Mouse (Mus musculus) lung, postnatal 0 days (tissue): ENCODE measurements around the gene Slc22a18. TPM values are rescaled to one million over a fixed set of nuclear protein-coding genes. Genes with fewer than 3 reads are reported as not detected.

Source experiments
- ATAC-seq: fragments of 200-750 bp; cut with Nextera tagmentation; 2 replicates; pipeline ENCODE4 v1.8.0; 2017; ENCODE audit warnings: moderate library complexity
- DNase-seq: peaks from one replicate; pipeline ENCODE4 v3.0.0-alpha.2; 2016; ENCODE audit warnings: low spot score
- H3K27ac ChIP-seq: fragments of 300-500 bp; sonication (generic); 2 replicates; pipeline ENCODE4 v1.5.1; 2014; ENCODE audit warnings: antibody characterized with exemption, mild to moderate bottlenecking, low read length, mixed read lengths
- H3K27me3 ChIP-seq: fragments of 300-500 bp; sonication (generic); replicated peaks from 2 replicates; pipeline ENCODE4 v1.6.1; 2014; ENCODE audit warnings: low read length, mixed read lengths; ENCODE audit not compliant: insufficient read depth
- H3K36me3 ChIP-seq: fragments of 300-500 bp; sonication (generic); 2 replicates; pipeline ENCODE4 v1.6.1; 2014; ENCODE audit warnings: low read length, mixed read lengths; ENCODE audit not compliant: insufficient read depth
- H3K4me1 ChIP-seq: fragments of 300-500 bp; sonication (generic); 2 replicates; pipeline ENCODE4 v1.6.1; 2014; ENCODE audit warnings: antibody characterized with exemption, low read depth, low read length, mixed read lengths; ENCODE audit not compliant: insufficient read depth
- H3K4me2 ChIP-seq: fragments of 300-500 bp; sonication (generic); replicated peaks from 2 replicates; pipeline ENCODE4 v1.6.1; 2014; ENCODE audit warnings: low read depth, mild to moderate bottlenecking, low read length, moderate library complexity, mixed read lengths
- H3K4me3 ChIP-seq: fragments of 300-500 bp; sonication (generic); 2 replicates; pipeline ENCODE4 v1.5.1; 2014; ENCODE audit warnings: low read depth, low read length
- H3K9ac ChIP-seq: fragments of 300-500 bp; sonication (generic); replicated peaks from 2 replicates; pipeline ENCODE4 v1.6.1; 2014; ENCODE audit warnings: low read depth, mild to moderate bottlenecking
- H3K9me3 ChIP-seq: fragments of 300-500 bp; sonication (generic); 2 replicates; pipeline ENCODE4 v1.6.1; 2016; ENCODE audit warnings: low read length, mixed read lengths
- CTCF ChIP-seq: IDR thresholded peaks from 2 replicates; pipeline ENCODE4 v1.5.1; 2016; ENCODE audit warnings: antibody characterized with exemption, mild to moderate bottlenecking
- EP300 ChIP-seq: IDR thresholded peaks from 2 replicates; pipeline ENCODE4 v1.6.1; 2016; ENCODE audit warnings: antibody characterized with exemption, mild to moderate bottlenecking, control low read depth
- WGBS: fragments of 180-500 bp; shearing (Covaris S2); extraction: QIAGEN DNeasy Blood & Tissue Kit; methylation state at CpG from one replicate; pipeline ENCODE4 v1.1.7; 2014; 5-methylcytosine and 5-hydroxymethylcytosine counted together
- polyA plus RNA-seq: library from polyadenylated mRNA; unstranded; fragments of >200 nt; fragmentation: Nextera tagmentation; extraction: Ambion mirVana; gene quantifications from 2 replicates; pipeline ENCODE4 v1.2.1, GENCODE M21; 2015

Slc22a18 gene
- polyA plus RNA-seq, 1 experiment from 2014 or later: 4.4 TPM

DNA sequence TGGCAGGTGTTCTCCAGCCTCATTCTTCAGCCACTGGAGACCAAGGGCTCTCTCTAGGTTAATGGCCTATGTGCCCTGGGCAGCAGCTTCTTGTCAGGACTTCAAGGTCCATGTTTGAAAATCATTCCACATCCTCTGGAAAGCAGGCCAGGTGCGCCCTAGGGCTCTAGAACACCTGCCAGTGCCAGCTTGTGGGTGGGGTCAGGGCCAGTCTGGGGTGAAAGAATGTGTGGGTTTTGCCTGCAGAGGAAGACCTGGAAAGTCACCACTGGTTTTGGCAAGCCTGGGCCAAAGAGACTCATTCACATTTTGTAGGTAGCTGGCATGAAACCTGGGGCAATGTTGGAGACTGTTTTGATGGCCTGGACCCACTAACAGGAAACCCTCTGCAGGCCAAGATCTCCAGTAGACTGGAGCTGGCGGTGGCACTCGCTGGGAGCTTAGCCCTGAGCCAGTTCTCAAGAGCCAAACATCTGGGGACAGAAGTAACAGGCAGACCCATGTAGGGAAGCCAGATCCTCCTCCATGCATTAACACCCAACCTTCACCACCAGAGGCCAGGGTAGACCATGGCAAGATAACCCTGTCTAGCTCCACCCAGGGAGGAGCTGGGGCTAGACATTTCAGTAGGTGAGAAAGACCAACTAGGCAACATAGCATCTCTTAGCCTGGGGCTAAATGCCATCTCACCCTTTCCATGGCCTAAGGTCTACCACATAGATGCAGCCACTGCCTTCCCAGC, 37.2 kb downstream of the Slc22a18 start:
- WGBS: 80% methylated on average over 3 of the region's 3 CpGs
- Histone ChIP-seq H3K4me3 (no peak overlapping the region), H3K4me2 (no peak overlapping the region), H3K36me3 (peaks cover 18% of the 10 kb centered on the region; the same call in 1 of the 2 replicates), H3K9me3 (no peaks in the 10 kb centered on the region), H3K27me3 (no peaks in the 10 kb centered on the region), H3K4me1 (no peaks in the 10 kb centered on the region), H3K9ac (no peak overlapping the region), H3K27ac (no peak overlapping the region)
- ATAC-seq (no peak), DNase-seq (no peak)
- TF ChIP-seq EP300 (no peak), CTCF (no peak)

DNA sequence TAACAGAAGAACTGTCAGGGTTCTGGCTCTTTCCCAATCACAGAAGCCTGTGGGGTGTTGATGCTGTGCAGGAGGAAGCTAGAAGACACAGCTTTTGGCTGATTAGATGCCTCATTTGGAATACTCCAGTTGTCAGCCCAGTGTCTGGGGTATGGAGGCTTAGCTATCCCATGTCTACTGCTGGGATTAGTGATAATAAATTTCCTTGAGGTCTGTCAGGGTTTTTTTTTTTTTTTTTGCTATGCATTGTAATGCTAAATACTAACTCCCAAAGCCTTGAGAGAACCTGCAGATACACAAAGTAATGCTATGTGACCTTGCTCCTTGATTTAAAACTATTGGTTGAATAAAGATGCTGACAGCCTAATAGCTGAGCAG, 37.8 kb downstream of the Slc22a18 start:
- peaks cover 18% of the 10 kb centered on the region; the same call in 1 of the 2 replicates for H3K36me3 ChIP-seq
- no peak for ATAC-seq

GRCm38 (mm10) chr7:143513763-143514415, 40.4 kb downstream of the Slc22a18 start:
- Histone ChIP-seq H3K9me3 (no peaks in the 10 kb centered on the region), H3K36me3 (peaks cover 39% of the 10 kb centered on the region; the same call in 1 of the 2 replicates), H3K4me1 (no peaks in the 10 kb centered on the region), H3K4me2 (no peak overlapping the region), H3K9ac (no peak overlapping the region), H3K4me3 (no peak overlapping the region), H3K27me3 (no peaks in the 10 kb centered on the region), H3K27ac (no peak overlapping the region)
- DNase-seq (no peak), ATAC-seq (no peak)
- 79% methylated on average over 10 of the region's 10 CpGs for WGBS
- TF ChIP-seq CTCF: no peak

More for the DNA sequence above, 37.8 kb downstream of the Slc22a18 start:
- Histone ChIP-seq H3K4me2 (no peak overlapping the region), H3K4me1 (no peaks in the 10 kb centered on the region), H3K9me3 (no peaks in the 10 kb centered on the region), H3K4me3 (no peak overlapping the region), H3K27me3 (no peaks in the 10 kb centered on the region), H3K27ac (no peak overlapping the region), H3K9ac (no peak overlapping the region)
- TF ChIP-seq CTCF (no peak), EP300 (no peak)
- DNase-seq: no peak

DNA sequence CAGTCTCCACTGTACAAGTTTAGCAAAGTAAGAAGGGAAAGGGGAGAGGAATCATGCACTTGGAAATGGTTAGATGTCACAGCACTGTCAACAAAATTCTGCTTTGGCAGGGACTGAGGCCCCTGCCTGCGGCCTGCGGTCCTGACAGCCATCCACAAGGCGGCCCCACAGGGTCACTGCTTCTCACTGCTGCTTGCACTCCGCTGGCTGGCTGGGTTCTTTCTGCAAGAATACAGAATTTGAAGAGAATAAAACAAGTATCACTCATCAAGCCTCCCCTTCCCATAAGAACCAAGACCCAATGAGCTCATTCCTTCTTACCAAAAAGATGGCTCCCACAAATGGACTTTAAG, 40.9 kb downstream of the Slc22a18 start:
- WGBS: 97% methylated on average over 4 of the region's 4 CpGs
- ATAC-seq: no peak

DNA sequence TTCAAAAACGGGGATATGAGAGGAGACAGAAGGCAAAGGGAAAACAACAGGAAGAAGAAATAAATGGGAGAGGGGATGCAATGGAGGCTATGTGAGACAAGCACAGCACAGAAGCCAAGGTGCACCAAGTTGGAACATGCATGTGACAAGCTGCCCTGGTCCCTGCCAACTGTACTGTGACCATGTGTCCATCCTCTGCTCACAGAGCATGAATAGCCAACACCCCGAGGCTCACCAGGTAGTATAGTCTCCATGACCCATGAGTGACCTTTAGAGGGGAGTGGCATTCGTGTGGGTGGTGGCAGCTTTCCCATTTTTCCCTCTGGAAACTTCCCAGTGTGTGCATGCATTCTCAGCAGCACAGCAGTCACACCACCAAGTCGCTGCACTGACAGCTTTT, 45.8 kb downstream of the Slc22a18 start:
- no peaks in the 10 kb centered on the region for H3K4me1 ChIP-seq
- H3K9me3 ChIP-seq: no peaks in the 10 kb centered on the region
- TF ChIP-seq CTCF (no peak), EP300 (no peak)
- ATAC-seq: no peak
- no peak overlapping the region for H3K9ac ChIP-seq
- WGBS: 71% methylated on average over 4 of the region's 4 CpGs
- DNase-seq: no peak
- peaks cover 63% of the 10 kb centered on the region; the same call in 1 of the 2 replicates for H3K36me3 ChIP-seq
- H3K4me3 ChIP-seq: no peak overlapping the region
- no peaks in the 10 kb centered on the region for H3K27me3 ChIP-seq
- H3K4me2 ChIP-seq: no peak overlapping the region
- H3K27ac ChIP-seq: no peak overlapping the region

More for the DNA sequence above, 40.9 kb downstream of the Slc22a18 start:
- no peak overlapping the region for H3K4me3 ChIP-seq
- H3K4me1 ChIP-seq: no peaks in the 10 kb centered on the region
- H3K9me3 ChIP-seq: no peaks in the 10 kb centered on the region
- H3K36me3 ChIP-seq: peaks cover 44% of the 10 kb centered on the region; the same call in 1 of the 2 replicates
- no peak for DNase-seq
- H3K27me3 ChIP-seq: no peaks in the 10 kb centered on the region
- no peak overlapping the region for H3K9ac ChIP-seq
- no peak overlapping the region for H3K27ac ChIP-seq
- no peak overlapping the region for H3K4me2 ChIP-seq
- TF ChIP-seq EP300 (no peak), CTCF (no peak)

GRCm38 (mm10) chr7:143532410-143532809, 58.9 kb downstream of the Slc22a18 start:
- Histone ChIP-seq H3K9me3 (no peaks in the 10 kb centered on the region), H3K4me2 (no peak overlapping the region), H3K27ac (no peak overlapping the region), H3K36me3 (peaks cover 50% of the 10 kb centered on the region), H3K9ac (no peak overlapping the region), H3K27me3 (no peaks in the 10 kb centered on the region), H3K4me3 (no peak overlapping the region), H3K4me1 (no peaks in the 10 kb centered on the region)
- 74% methylated on average over 1 of the region's 1 CpGs for WGBS
- TF ChIP-seq CTCF: no peak
- TF ChIP-seq EP300: no peak
- ATAC-seq: no peak
- DNase-seq: no peak
